In genomic region chr15:80560646-80561580, GRCm38 (mm10) we compare ENCODE assay signal across 13 mouse cellular contexts. TPM values are rescaled to one million over a fixed set of nuclear protein-coding genes. Genes with fewer than 3 reads are reported as not detected.
DNase-seq lines count a peak whose midpoint lies in the region; ATAC-seq and TF ChIP-seq lines count a peak whose summit lies in the region.
"Had no signal": no experiment of that assay in that cellular context is flagged by ENCODE, and none has a peak within 500 bp of the region (broad histone marks: within the 10 kb centered on the region; RNA-seq: fewer than 3 reads in every experiment).

No protein-coding gene starts in this region.

- H3K79me2 ChIP-seq in macrophage (ENCODE audit: inconsistent target): no peaks in the 10 kb centered on the region

- H3K27ac ChIP-seq in hindbrain, postnatal 0 days: no peak overlapping the region
- no peak overlapping the region for H3K27ac ChIP-seq in hindbrain, embryonic 16.5 days (ENCODE audit: low read depth, low read length)
- peak overlapping the region; percentile 57 for H3K27ac ChIP-seq in macrophage
- H3K27ac ChIP-seq in midbrain, embryonic 13.5 days: no peak overlapping the region
- H3K27ac ChIP-seq: forebrain, embryonic 13.5 days had no signal

- no peak overlapping the region for H3K4me2 ChIP-seq in hindbrain, postnatal 0 days (ENCODE audit: low read depth, low read length)
- H3K4me2 ChIP-seq in hindbrain, embryonic 16.5 days (ENCODE audit: low read length): no peak overlapping the region
- no peak overlapping the region for H3K4me2 ChIP-seq in midbrain, embryonic 13.5 days (replicated peaks)
- H3K4me2 ChIP-seq: forebrain, embryonic 13.5 days had no signal

- peak; percentile 45 for DNase-seq in hindbrain, postnatal 0 days (ENCODE audit: low spot score)
- DNase-seq in B cell, adult 2 months: peak; percentile 60 to 71
- peak; percentile 45 for DNase-seq in adrenal gland, postnatal 14 days
- DNase-seq in frontal cortex, postnatal 25 days (ENCODE audit: low spot score in 2 of 2): no peak
- DNase-seq in left cerebral cortex, postnatal 25 days (ENCODE audit: low spot score in 2 of 2): no peak
- DNase-seq: kidney, adult 9 months had no signal

- no peaks in the 10 kb centered on the region for H3K36me3 ChIP-seq in hindbrain, postnatal 0 days (ENCODE audit: insufficient read depth, low read length)
- H3K36me3 ChIP-seq in hindbrain, embryonic 16.5 days (ENCODE audit: control insufficient read depth, insufficient read depth, low read length): no peaks in the 10 kb centered on the region
- H3K36me3 ChIP-seq in macrophage (ENCODE audit: inconsistent target): no peaks in the 10 kb centered on the region
- no peaks in the 10 kb centered on the region for H3K36me3 ChIP-seq in midbrain, embryonic 13.5 days
- H3K36me3 ChIP-seq: G1E had no signal

- no peaks in the 10 kb centered on the region for H3K4me1 ChIP-seq in hindbrain, postnatal 0 days (ENCODE audit: insufficient read depth, low read length)
- H3K4me1 ChIP-seq in hindbrain, embryonic 16.5 days (ENCODE audit: control insufficient read depth, insufficient read depth, low read depth, low read length): no peaks in the 10 kb centered on the region
- peaks cover 13% of the 10 kb centered on the region for H3K4me1 ChIP-seq in midbrain, embryonic 13.5 days (replicated peaks)

- no peaks in the 10 kb centered on the region for H3K27me3 ChIP-seq in hindbrain, postnatal 0 days (ENCODE audit: insufficient read depth, low read length)
- no peaks in the 10 kb centered on the region for H3K27me3 ChIP-seq in hindbrain, embryonic 16.5 days (replicated peaks; ENCODE audit: control insufficient read depth, insufficient read depth, low read length)
- H3K27me3 ChIP-seq in midbrain, embryonic 13.5 days: no peaks in the 10 kb centered on the region
- H3K27me3 ChIP-seq: forebrain, embryonic 13.5 days had no signal

- WGBS in hindbrain, postnatal 0 days: 52% methylated on average over 15 of the region's 15 CpGs
- WGBS in hindbrain, embryonic 16.5 days: 55% methylated on average over 15 of the region's 15 CpGs
- 12% methylated on average over 15 of the region's 15 CpGs for WGBS in macrophage (ENCODE audit: missing documents)
- WGBS in midbrain, embryonic 13.5 days: 59% methylated on average over 15 of the region's 15 CpGs

- H3K9ac ChIP-seq in hindbrain, postnatal 0 days (replicated peaks; ENCODE audit: low read length): no peak overlapping the region; the same call in 1 of the 2 replicates
- no peak overlapping the region for H3K9ac ChIP-seq in hindbrain, embryonic 16.5 days (ENCODE audit: low read depth, low read length)
- no peak overlapping the region for H3K9ac ChIP-seq in midbrain, embryonic 13.5 days (replicated peaks)
- H3K9ac ChIP-seq: forebrain, embryonic 13.5 days had no signal

- intact Hi-C loops in left cerebral cortex, postnatal 25 days (cut with DNase I): no loop called here

- no peak for TF ChIP-seq CTCF in hindbrain, postnatal 0 days (IDR thresholded peaks at IDR 0.05; ENCODE audit: low read depth)

- H3K9me3 ChIP-seq in hindbrain, postnatal 0 days (ENCODE audit: low read length): no peaks in the 10 kb centered on the region
- no peaks in the 10 kb centered on the region for H3K9me3 ChIP-seq in hindbrain, embryonic 16.5 days (ENCODE audit: control insufficient read depth, low read length)
- H3K9me3 ChIP-seq in midbrain, embryonic 13.5 days: no peaks in the 10 kb centered on the region
- H3K9me3 ChIP-seq: forebrain, embryonic 13.5 days; G1E had no signal

- H3K4me3 ChIP-seq in hindbrain, postnatal 0 days (ENCODE audit: low read length): no peak overlapping the region
- no peak overlapping the region for H3K4me3 ChIP-seq in hindbrain, embryonic 16.5 days (ENCODE audit: low read length)
- no peak overlapping the region for H3K4me3 ChIP-seq in macrophage (ENCODE audit: inconsistent target)
- no peak overlapping the region for H3K4me3 ChIP-seq in midbrain, embryonic 13.5 days (replicated peaks)
- H3K4me3 ChIP-seq: forebrain, embryonic 13.5 days had no signal

- no peak for ATAC-seq in hindbrain, postnatal 0 days
- ATAC-seq in hindbrain, embryonic 16.5 days: no peak
- no peak for ATAC-seq in midbrain, embryonic 13.5 days
- ATAC-seq: forebrain, embryonic 13.5 days had no signal

RNA-seq across cellular contexts. Expression of gene Enthd1, which starts 4.0 kb away (rescaled TPM):
- total RNA-seq in hindbrain, postnatal 0 days (2014; rRNA removed): not detected in 2 replicates
- polyA plus RNA-seq in hindbrain, postnatal 0 days (2015; fragmentation: Nextera tagmentation; extraction: Ambion mirVana): not detected in 2 replicates
- not detected in 2 replicates for polyA plus RNA-seq in hindbrain, embryonic 16.5 days (2015; fragmentation: Nextera tagmentation; extraction: Ambion mirVana)
- not detected in 2 replicates for total RNA-seq in adrenal gland, postnatal 14 days (2021)
- under 1 TPM in 1 of 26 experiments, not detected in 25; 0.21 TPM for total RNA-seq in macrophage (2018; cell fraction: chromatin; rRNA removed)
- total RNA-seq in macrophage (2018; cell fraction: cytosol; rRNA removed): under 1 TPM in 11 of 26 experiments, not detected in 15; 0.05 to 0.17 (median 0.09) TPM
- total RNA-seq in macrophage (2018; cell fraction: nucleus; rRNA removed): under 1 TPM in 3 of 26 experiments, not detected in 23; 0.27 to 0.36 (median 0.28) TPM
- polyA plus RNA-seq in macrophage (2018): not detected in 3 replicates
- not detected for total RNA-seq in left cerebral cortex, postnatal 25 days (2021)
- polyA plus RNA-seq in midbrain, embryonic 13.5 days (2015; fragmentation: Nextera tagmentation; extraction: Ambion mirVana): not detected in 2 replicates
- total RNA-seq: liver, adult 2 months had no signal
- polyA plus RNA-seq: forebrain, embryonic 13.5 days; G1E; heart, postnatal 0 days; liver, adult 2 months had no signal

RNA-seq across cellular contexts. Expression of gene Grap2, which starts 11.5 kb away (rescaled TPM):
- total RNA-seq in hindbrain, postnatal 0 days (2014; rRNA removed): 0.05 and 1.6 TPM in 2 replicates
- polyA plus RNA-seq in hindbrain, postnatal 0 days (2015; fragmentation: Nextera tagmentation; extraction: Ambion mirVana): 0.11 TPM in 1 of 2 replicates, not detected in the other
- 0.27 and 0.31 TPM in 2 replicates for polyA plus RNA-seq in hindbrain, embryonic 16.5 days (2015; fragmentation: Nextera tagmentation; extraction: Ambion mirVana)
- 3.0 and 14.8 TPM in 2 replicates for total RNA-seq in adrenal gland, postnatal 14 days (2021)
- 1 to 10 TPM in 13 of 26 experiments, under 1 TPM in 10, not detected in 3; 0.16 to 2.2 (median 1.1) TPM for total RNA-seq in macrophage (2018; cell fraction: chromatin; rRNA removed)
- 1 to 10 TPM in 9 of 26 experiments, under 1 TPM in 17; 0.23 to 1.6 (median 0.93) TPM for total RNA-seq in macrophage (2018; cell fraction: cytosol; rRNA removed)
- total RNA-seq in macrophage (2018; cell fraction: nucleus; rRNA removed): 1 to 10 TPM in 18 of 26 experiments, under 1 TPM in 8; 0.19 to 3.0 (median 1.2) TPM
- polyA plus RNA-seq in macrophage (2018): 0.42 to 1.1 TPM (median 0.66 TPM) in 3 replicates
- total RNA-seq in left cerebral cortex, postnatal 25 days (2021): 1 to 10 TPM in 1 of 2 experiments, under 1 TPM in 1; 0.64 to 1.3 TPM
- polyA plus RNA-seq in midbrain, embryonic 13.5 days (2015; fragmentation: Nextera tagmentation; extraction: Ambion mirVana): 1.0 and 1.6 TPM in 2 replicates

Comparison
In these comparisons a context has a peak if more than half of its experiments do, and no peak if none do; other contexts are left out.
1. DNase-seq: peak in hindbrain, postnatal 0 days (single experiment), B cell, adult 2 months (2 of 2) and adrenal gland, postnatal 14 days (single experiment); none in frontal cortex, postnatal 25 days (0 of 2) and left cerebral cortex, postnatal 25 days (0 of 2).